Mouse (Mus musculus): ENCODE results near the gene Gm20683.

Gm20683 gene

GRCm38 (mm10) chr17:25842509-25842908 is 946 bp upstream of the Gm20683 start:
- in situ Hi-C loops (cut with MseI, MboI): no loop called here

- in situ Hi-C loops (cut with MseI, MboI): no loop called here
Measured at GRCm38 (mm10) chr17:25840519-25840918, 1.0 kb downstream of the Gm20683 start.

GRCm38 (mm10) chr17:25839455-25840235 is 1.9 kb downstream of the Gm20683 start:
- in situ Hi-C loops (cut with MseI, MboI): no loop called here

GRCm38 (mm10) chr17:25838904-25839303 is 2.7 kb downstream of the Gm20683 start:
- in situ Hi-C loops (cut with MseI, MboI): no loop called here

GRCm38 (mm10) chr17:25837533-25837932 is 4.0 kb downstream of the Gm20683 start:
- in situ Hi-C loops (cut with MseI, MboI): no loop called here

GRCm38 (mm10) chr17:25837076-25837410 is 4.5 kb downstream of the Gm20683 start, which contains the start of gene Rhbdl1:
TSS of gene Rhbdl1 (minus strand) at chr17:25837295.
- in situ Hi-C loops (cut with MseI, MboI): no loop called here

- in situ Hi-C loops (cut with MseI, MboI): no loop called here
Measured at GRCm38 (mm10) chr17:25836397-25837075, 5.0 kb downstream of the Gm20683 start.

- in situ Hi-C loops (cut with MseI, MboI): no loop called here
Measured at GRCm38 (mm10) chr17:25835816-25836215, 5.7 kb downstream of the Gm20683 start.

- in situ Hi-C loops (cut with MseI, MboI): no loop called here
Measured at GRCm38 (mm10) chr17:25835301-25835700, 6.3 kb downstream of the Gm20683 start.

GRCm38 (mm10) chr17:25834595-25835222 is 6.9 kb downstream of the Gm20683 start:
- in situ Hi-C loops (cut with MseI, MboI): no loop called here

GRCm38 (mm10) chr17:25833961-25834594 is 7.5 kb downstream of the Gm20683 start:
- in situ Hi-C loops (cut with MseI, MboI): no loop called here

GRCm38 (mm10) chr17:25833291-25833663 is 8.3 kb downstream of the Gm20683 start, which contains the start of gene Stub1:
TSS of gene Stub1 (minus strand) at chr17:25833404.
- in situ Hi-C loops (cut with MseI, MboI): no loop called here

- in situ Hi-C loops (cut with MseI, MboI): no loop called here
Measured at GRCm38 (mm10) chr17:25832436-25833290, 8.9 kb downstream of the Gm20683 start.

GRCm38 (mm10) chr17:25831451-25832281 is 9.9 kb downstream of the Gm20683 start:
- in situ Hi-C loops (cut with MseI, MboI): no loop called here

GRCm38 (mm10) chr17:25830806-25831431 is 10.6 kb downstream of the Gm20683 start:
- in situ Hi-C loops (cut with MseI, MboI): no loop called here

GRCm38 (mm10) chr17:25830200-25830753 is 11.3 kb downstream of the Gm20683 start:
- in situ Hi-C loops (cut with MseI, MboI): no loop called here

- in situ Hi-C loops (cut with MseI, MboI): no loop called here
Measured at GRCm38 (mm10) chr17:25829558-25830017, 12.0 kb downstream of the Gm20683 start.

GRCm38 (mm10) chr17:25828712-25829557 is 12.6 kb downstream of the Gm20683 start, which contains the start of gene Jmjd8:
TSS of gene Jmjd8 (plus strand) at chr17:25828867.
- in situ Hi-C loops (cut with MseI, MboI): no loop called here

Data from mouse trophoblast stem cell (cell line).